Mouse (Mus musculus): Measurements from ENCODE around the gene Itpk1. TPM values are rescaled to one million over a fixed set of nuclear protein-coding genes. Genes with fewer than 3 reads are reported as not detected.
A peak's percentile ranks its signal among the peaks of the same experiment; 100 is the strongest.
"Not testable (repeated sequence)": the region's sequence is repeated elsewhere in the genome, so short reads cannot be mapped to it uniquely, and the experiment has no call there.

The Itpk1 gene
- total RNA-seq, 2 experiments from 2014 or later: 6.5 to 7.4 TPM

- ATAC-seq (replicated peaks; ENCODE audit: low FRiP score, low TSS enrichment, poor library complexity, severe bottlenecking): no peak
Observed at GRCm38 (mm10) chr12:102637235-102637634, 67.5 kb downstream of the Itpk1 start.

- ATAC-seq (replicated peaks; ENCODE audit: low FRiP score, low TSS enrichment, poor library complexity, severe bottlenecking): no peak
Observed at GRCm38 (mm10) chr12:102634436-102635050, 70.2 kb downstream of the Itpk1 start.

DNA sequence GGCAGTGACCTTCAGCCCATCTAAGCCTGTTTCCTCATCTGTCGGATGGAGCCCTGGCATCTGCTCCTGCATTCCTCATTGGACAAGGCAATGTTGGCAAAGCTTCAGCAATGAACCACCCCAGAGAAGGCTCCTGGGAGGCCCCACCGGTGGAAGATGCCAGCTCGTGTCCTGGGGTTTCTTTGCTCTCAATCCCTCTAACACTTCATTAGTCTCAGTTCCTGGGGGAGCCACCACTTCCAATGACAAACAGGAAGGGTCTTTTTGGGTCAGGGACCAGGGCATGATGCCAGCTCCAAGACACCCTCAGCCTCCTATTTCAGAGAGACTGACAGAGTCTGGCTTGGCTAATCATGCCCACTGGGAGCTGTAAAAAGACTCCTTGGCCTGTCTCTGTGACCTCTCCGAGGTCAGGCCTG, 71.6 kb downstream of the Itpk1 start:
- no peak for ATAC-seq (replicated peaks; ENCODE audit: low FRiP score, low TSS enrichment, poor library complexity, severe bottlenecking)

GRCm38 (mm10) chr12:102631690-102632089, 73.0 kb downstream of the Itpk1 start:
- ATAC-seq (replicated peaks; ENCODE audit: low FRiP score, low TSS enrichment, poor library complexity, severe bottlenecking): peak; percentile 58

GRCm38 (mm10) chr12:102630471-102630870, 74.3 kb downstream of the Itpk1 start:
- ATAC-seq (replicated peaks; ENCODE audit: low FRiP score, low TSS enrichment, poor library complexity, severe bottlenecking): not testable (repeated sequence)

DNA sequence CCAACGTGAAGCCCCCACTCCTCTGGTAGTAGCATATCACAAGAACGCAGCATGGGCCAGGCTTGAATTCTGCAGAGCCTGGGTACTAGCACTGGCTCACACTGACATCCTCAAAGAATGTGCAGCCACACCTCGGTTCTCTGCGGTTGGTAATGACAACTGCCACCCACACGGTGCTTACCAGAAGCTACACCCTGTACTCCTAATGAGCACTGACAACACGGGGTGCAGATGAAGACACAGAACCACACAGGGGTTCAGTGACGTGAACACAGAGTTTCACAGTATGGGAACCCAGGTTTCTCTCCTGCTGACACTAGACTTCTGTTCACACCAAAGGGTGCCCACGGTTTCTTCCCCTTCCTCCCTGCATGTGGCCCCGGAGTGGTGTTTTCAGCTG, 76.5 kb downstream of the Itpk1 start:
- no peak for ATAC-seq (replicated peaks; ENCODE audit: low FRiP score, low TSS enrichment, poor library complexity, severe bottlenecking)

GRCm38 (mm10) chr12:102627545-102627944, 77.2 kb downstream of the Itpk1 start:
- peak; percentile 51; the same call in 1 of the 2 replicates for ATAC-seq (replicated peaks; ENCODE audit: low FRiP score, low TSS enrichment, poor library complexity, severe bottlenecking)

- no peak for ATAC-seq (replicated peaks; ENCODE audit: low FRiP score, low TSS enrichment, poor library complexity, severe bottlenecking)
Observed at GRCm38 (mm10) chr12:102626841-102627240, 77.9 kb downstream of the Itpk1 start.

- ATAC-seq (replicated peaks; ENCODE audit: low FRiP score, low TSS enrichment, poor library complexity, severe bottlenecking): no peak
Observed at GRCm38 (mm10) chr12:102625717-102626116, 79.0 kb downstream of the Itpk1 start.

DNA sequence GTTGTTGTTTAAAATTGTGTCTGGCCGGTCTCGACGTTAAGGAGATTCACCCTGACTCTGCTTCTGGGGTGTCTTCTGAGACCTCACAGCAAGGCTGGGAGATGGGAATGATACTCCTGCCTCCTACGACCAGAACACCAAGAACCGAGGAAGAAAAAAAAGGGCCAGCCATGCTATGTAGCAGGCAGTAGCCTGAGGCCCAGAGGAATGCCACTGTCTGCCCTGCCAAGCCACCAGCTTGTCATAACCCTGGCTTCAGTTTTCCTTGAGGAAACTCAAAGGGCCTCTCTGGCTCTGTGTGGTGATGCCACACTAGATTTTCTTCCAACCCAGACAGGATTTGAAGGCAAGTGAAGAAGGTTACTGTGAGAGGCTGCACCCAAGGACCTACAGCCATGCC, 79.6 kb downstream of the Itpk1 start:
- no peak for ATAC-seq (replicated peaks; ENCODE audit: low FRiP score, low TSS enrichment, poor library complexity, severe bottlenecking)

GRCm38 (mm10) chr12:102623827-102624226, 80.9 kb downstream of the Itpk1 start:
- no peak for ATAC-seq (replicated peaks; ENCODE audit: low FRiP score, low TSS enrichment, poor library complexity, severe bottlenecking)

- ATAC-seq (replicated peaks; ENCODE audit: low FRiP score, low TSS enrichment, poor library complexity, severe bottlenecking): no peak
Observed at GRCm38 (mm10) chr12:102622302-102622842, 82.4 kb downstream of the Itpk1 start.

DNA sequence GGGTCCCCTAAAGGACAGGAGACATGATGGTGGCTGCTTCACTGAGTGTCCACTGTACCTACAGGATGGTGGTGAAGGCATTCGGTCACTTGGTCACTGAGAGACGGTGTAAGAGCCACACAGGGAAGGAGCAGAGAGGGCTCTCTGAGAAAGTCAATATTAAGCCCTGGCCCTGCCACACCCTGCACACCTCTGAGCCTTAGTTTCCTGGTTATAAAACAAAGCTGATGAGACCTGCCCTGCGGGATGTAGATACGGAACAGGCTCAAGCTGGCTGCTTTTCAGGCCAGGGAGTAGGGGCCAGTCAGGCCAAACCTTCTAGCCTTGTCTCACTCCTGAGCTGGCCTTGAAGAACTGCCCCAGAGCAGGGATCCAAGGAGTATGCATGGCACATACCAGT, 82.9 kb downstream of the Itpk1 start:
- ATAC-seq (replicated peaks; ENCODE audit: low FRiP score, low TSS enrichment, poor library complexity, severe bottlenecking): no peak

- no peak for ATAC-seq (replicated peaks; ENCODE audit: low FRiP score, low TSS enrichment, poor library complexity, severe bottlenecking)
Observed at GRCm38 (mm10) chr12:102621205-102621604, 83.5 kb downstream of the Itpk1 start.

DNA sequence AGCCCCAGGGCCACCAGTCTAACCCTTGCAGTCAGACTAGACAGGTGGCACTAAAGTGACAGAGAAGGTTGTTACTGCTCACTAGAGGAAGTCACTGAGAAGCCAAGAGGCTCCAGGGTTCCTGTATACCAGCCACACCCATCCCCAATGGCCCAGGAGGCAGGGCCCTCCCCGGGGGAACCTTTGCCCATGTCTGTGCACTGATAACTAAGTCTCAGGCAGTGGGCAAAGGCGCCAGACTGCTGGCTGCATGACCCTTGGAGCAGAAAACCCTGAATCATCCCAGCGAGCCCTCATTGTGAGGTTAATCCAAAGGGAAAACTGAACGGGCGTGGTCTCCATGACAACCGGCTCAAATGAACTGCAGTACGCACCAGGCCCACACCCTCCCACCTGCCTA, 84.8 kb downstream of the Itpk1 start:
- ATAC-seq (replicated peaks; ENCODE audit: low FRiP score, low TSS enrichment, poor library complexity, severe bottlenecking): peak; percentile 96

DNA sequence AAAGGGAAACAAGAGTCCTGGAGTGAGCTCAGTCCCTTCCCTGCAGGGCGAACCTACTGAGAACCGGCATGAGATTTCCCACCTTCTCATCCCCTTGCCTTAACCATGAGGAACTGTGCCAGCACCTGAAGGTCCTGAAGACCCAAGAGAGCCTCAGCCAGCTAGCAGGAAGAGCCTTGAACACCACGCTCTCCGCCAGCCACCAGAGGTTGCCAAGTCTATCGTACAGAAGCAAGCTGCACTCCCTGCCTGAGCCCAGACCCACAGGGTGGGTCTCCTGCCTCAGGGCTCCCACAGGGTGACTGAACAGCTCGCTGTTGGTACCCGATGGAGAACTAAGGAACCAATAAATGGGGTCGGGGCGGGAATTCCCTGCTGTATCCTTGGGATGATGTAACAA, 86.6 kb downstream of the Itpk1 start:
- ATAC-seq (replicated peaks; ENCODE audit: low FRiP score, low TSS enrichment, poor library complexity, severe bottlenecking): no peak

DNA sequence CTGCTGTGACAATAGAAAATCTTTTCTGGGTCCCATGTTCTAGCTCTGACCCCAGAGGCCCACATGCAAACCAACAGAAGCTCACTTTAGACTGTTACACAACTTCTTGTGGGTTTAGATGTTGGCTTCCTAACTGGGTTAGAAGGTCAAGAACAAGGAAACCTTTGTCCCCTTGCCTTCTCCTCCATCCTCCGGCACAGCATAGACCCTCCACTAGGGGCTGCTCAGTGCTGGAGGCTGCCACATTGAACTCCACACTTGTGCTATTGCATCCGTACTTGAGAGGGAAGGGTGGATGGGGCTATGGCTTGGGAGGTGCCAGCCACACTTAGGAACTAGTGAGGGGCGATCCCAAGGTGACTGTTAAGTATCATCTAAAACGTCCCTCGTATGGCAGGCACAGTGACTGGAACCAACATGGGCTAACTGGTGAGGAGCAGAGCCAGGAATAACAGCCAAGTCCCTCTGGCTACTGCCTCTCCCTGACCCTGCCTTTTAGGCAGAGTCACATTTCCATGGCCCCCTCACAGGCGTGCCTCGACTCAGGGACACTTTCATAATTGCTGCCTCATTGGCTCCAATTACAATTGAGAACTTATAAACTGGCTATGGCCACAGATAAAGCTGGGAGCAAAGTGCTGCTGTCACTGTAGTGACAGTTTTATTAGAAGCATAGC, 87.7 kb downstream of the Itpk1 start:
- no peak for ATAC-seq (replicated peaks; ENCODE audit: low FRiP score, low TSS enrichment, poor library complexity, severe bottlenecking)

- no peak for ATAC-seq (replicated peaks; ENCODE audit: low FRiP score, low TSS enrichment, poor library complexity, severe bottlenecking)
Observed at GRCm38 (mm10) chr12:102616201-102616600, 88.5 kb downstream of the Itpk1 start.

GRCm38 (mm10) chr12:102613411-102613810, 91.3 kb downstream of the Itpk1 start:
- no peak for ATAC-seq (replicated peaks; ENCODE audit: low FRiP score, low TSS enrichment, poor library complexity, severe bottlenecking)

DNA sequence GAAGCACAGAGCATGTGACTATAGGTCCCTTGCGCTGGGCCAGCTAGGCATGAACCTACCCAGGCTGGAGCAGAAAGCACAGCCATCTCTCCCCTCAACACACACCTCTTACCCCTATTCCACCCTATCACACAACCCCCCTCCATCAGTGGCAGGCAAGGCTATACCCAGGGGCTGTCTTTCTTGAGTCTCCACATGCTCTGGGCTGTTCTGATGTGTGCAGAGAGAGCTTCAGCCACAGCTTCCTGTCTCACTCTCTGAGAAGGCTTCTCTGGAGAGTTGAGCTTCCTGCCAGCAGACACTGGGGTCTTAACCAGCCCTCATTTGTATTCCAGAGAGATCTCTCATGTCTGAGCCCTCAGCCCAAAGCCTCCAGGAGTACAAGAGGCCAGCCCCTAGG, 92.3 kb downstream of the Itpk1 start:
- no peak for ATAC-seq (replicated peaks; ENCODE audit: low FRiP score, low TSS enrichment, poor library complexity, severe bottlenecking)

- no peak for ATAC-seq (replicated peaks; ENCODE audit: low FRiP score, low TSS enrichment, poor library complexity, severe bottlenecking)
Observed at GRCm38 (mm10) chr12:102610927-102611326, 93.8 kb downstream of the Itpk1 start.
